In genomic region chr19:47359166-47359931, GRCm38 (mm10) we compare ENCODE assay signal across 9 mouse cellular contexts.
DNase-seq lines count a peak whose midpoint lies in the region; ATAC-seq lines count a peak whose summit lies in the region.
"Had no signal": no experiment of that assay in that cellular context is flagged by ENCODE, and none has a peak within 500 bp of the region (broad histone marks: within the 10 kb centered on the region; RNA-seq: fewer than 3 reads in every experiment).

No protein-coding gene starts in this region.

- H3K4me2 ChIP-seq in intestine, embryonic 14.5 days (ENCODE audit: low read length), result peak overlapping the region; percentile 40

- H3K9me3 ChIP-seq in intestine, embryonic 14.5 days (ENCODE audit: control insufficient read depth, low read length), result no peaks in the 10 kb centered on the region

- intact Hi-C loops in left cerebral cortex, postnatal 25 days (cut with DNase I), result loop anchor here (5.0 kb wide), 2 partner anchors 128 to 463 kb away; no protein-coding TSS in a partner anchor

- H3K4me1 ChIP-seq in intestine, embryonic 14.5 days (replicated peaks; ENCODE audit: control insufficient read depth, insufficient read depth, low read length), result peaks cover 7% of the 10 kb centered on the region; the same call in 1 of the 2 replicates

- DNase-seq in adrenal gland, postnatal 36 days, result peak; percentile 28 to 41
- DNase-seq in adrenal gland, adult (ENCODE audit: inconsistent age in 2 of 2, low spot score in 1 of 2), result no peak
- DNase-seq in A20 (ENCODE audit: low read depth, low spot score), result peak; percentile 85
- DNase-seq in intestine, embryonic 14.5 days (ENCODE audit: low spot score), result no peak
- DNase-seq in lung, postnatal 36 days, result peak; percentile 32
- DNase-seq in retina, postnatal 1 day, result no peak
- no peak for DNase-seq in left cerebral cortex, adult 9 months (ENCODE audit: low spot score in 2 of 2)
- DNase-seq in left cerebral cortex, postnatal 25 days (ENCODE audit: low spot score in 2 of 2), result no peak

- no peaks in the 10 kb centered on the region for H3K27me3 ChIP-seq in intestine, embryonic 14.5 days (replicated peaks; ENCODE audit: control insufficient read depth, insufficient read depth, low read length)

- peak overlapping the region; percentile 16; the same call in 1 of the 2 replicates for H3K4me3 ChIP-seq in intestine, embryonic 14.5 days (ENCODE audit: low read depth, low read length)

- peaks cover 15% of the 10 kb centered on the region; the same call in 1 of the 2 replicates for H3K36me3 ChIP-seq in intestine, embryonic 14.5 days (ENCODE audit: control insufficient read depth, insufficient read depth, low read length)

- no peak for ATAC-seq in intestine, embryonic 14.5 days (replicated peaks; ENCODE audit: low FRiP score, low TSS enrichment, low read depth)

- H3K9ac ChIP-seq in intestine, embryonic 14.5 days (ENCODE audit: low read length), result no peak overlapping the region

- 57% methylated on average over 15 of the region's 15 CpGs for WGBS in intestine, embryonic 14.5 days

- H3K27ac ChIP-seq in intestine, embryonic 14.5 days (ENCODE audit: low read depth), result no peak overlapping the region; the same call in 1 of the 2 replicates
- H3K27ac ChIP-seq: macrophage had no signal

Comparison
In these comparisons a context has a peak if more than half of its experiments do, and no peak if none do; other contexts are left out.
1. DNase-seq: peak in adrenal gland, postnatal 36 days (2 of 2), A20 (single experiment) and lung, postnatal 36 days (single experiment); none in adrenal gland, adult (0 of 2), intestine, embryonic 14.5 days (single experiment), retina, postnatal 1 day (single experiment), left cerebral cortex, adult 9 months (0 of 2) and left cerebral cortex, postnatal 25 days (0 of 2).